ENCODE assay signal across 16 mouse cellular contexts in genomic region chr16:31315294-31315693, GRCm38 (mm10). TPM values are rescaled to one million over a fixed set of nuclear protein-coding genes. Genes with fewer than 3 reads are reported as not detected.
DNase-seq lines count a peak whose midpoint lies in the region; ATAC-seq and TF ChIP-seq lines count a peak whose summit lies in the region.
"Had no signal": no experiment of that assay in that cellular context is flagged by ENCODE, and none has a peak within 500 bp of the region (broad histone marks: within the 10 kb centered on the region; RNA-seq: fewer than 3 reads in every experiment).

No protein-coding gene starts in this region.

- no peak for TF ChIP-seq POLR2A in heart, adult 2 months (IDR thresholded peaks at IDR 0.05; ENCODE audit: insufficient read depth, low read depth, low read length)
- TF ChIP-seq POLR2A in cortical plate, adult 2 months (IDR thresholded peaks at IDR 0.05; ENCODE audit: extremely low read depth, insufficient read depth, low read length), result no peak

- no peaks in the 10 kb centered on the region for H3K79me2 ChIP-seq in heart, adult 2 months (replicated peaks; ENCODE audit: control insufficient read depth, insufficient read depth, low read length)

- DNase-seq in heart, adult 2 months, result no peak
- DNase-seq in heart, postnatal 36 days, result no peak
- DNase-seq in liver, result no peak
- no peak for DNase-seq in adrenal gland, adult (ENCODE audit: inconsistent age in 2 of 2, low spot score in 1 of 2)
- DNase-seq: adrenal gland, postnatal 10 days; B cell, adult 2 months; heart, adult 11 months; kidney, postnatal 36 days; liver, embryonic 13.5 days; lung, postnatal 14 days had no signal

- intact Hi-C loops in heart, adult 2 months (cut with DNase I), result loop anchor here (5.0 kb wide), 1 partner anchor 37 kb away; no protein-coding TSS in a partner anchor
- intact Hi-C loops in heart, postnatal 36 days (cut with DNase I), result no loop called here

- no peak overlapping the region for H3K9ac ChIP-seq in heart, adult 2 months (ENCODE audit: low read depth, low read length)
- no peak overlapping the region for H3K9ac ChIP-seq in hindbrain, embryonic 13.5 days
- no peak overlapping the region for H3K9ac ChIP-seq in limb, embryonic 15.5 days
- no peak overlapping the region for H3K9ac ChIP-seq in kidney, embryonic 16.5 days (replicated peaks; ENCODE audit: low read length)
- H3K9ac ChIP-seq: intestine, embryonic 15.5 days; liver, embryonic 13.5 days had no signal

- H3K27me3 ChIP-seq in heart, adult 2 months (ENCODE audit: control insufficient read depth, insufficient read depth, low read length), result no peaks in the 10 kb centered on the region
- no peaks in the 10 kb centered on the region for H3K27me3 ChIP-seq in hindbrain, embryonic 13.5 days
- H3K27me3 ChIP-seq in limb, embryonic 15.5 days, result no peaks in the 10 kb centered on the region
- H3K27me3 ChIP-seq in kidney, embryonic 16.5 days (ENCODE audit: insufficient read depth, low read length), result no peaks in the 10 kb centered on the region
- H3K27me3 ChIP-seq: intestine, embryonic 15.5 days; liver, embryonic 13.5 days had no signal

- ATAC-seq in hindbrain, embryonic 13.5 days (ENCODE audit: low FRiP score), result no peak
- no peak for ATAC-seq in limb, embryonic 15.5 days (ENCODE audit: insufficient number of reproducible peaks, low FRiP score, low TSS enrichment, low read depth)
- no peak for ATAC-seq in kidney, embryonic 16.5 days (ENCODE audit: low FRiP score, low TSS enrichment)
- ATAC-seq: intestine, embryonic 15.5 days had no signal

- H3K9me3 ChIP-seq in hindbrain, embryonic 13.5 days, result no peaks in the 10 kb centered on the region
- no peaks in the 10 kb centered on the region for H3K9me3 ChIP-seq in limb, embryonic 15.5 days
- H3K9me3 ChIP-seq in kidney, embryonic 16.5 days (ENCODE audit: low read length), result no peaks in the 10 kb centered on the region
- H3K9me3 ChIP-seq: intestine, embryonic 15.5 days; liver, embryonic 13.5 days; midbrain, embryonic 10.5 days had no signal

- no peak overlapping the region for H3K4me3 ChIP-seq in heart, adult 2 months
- H3K4me3 ChIP-seq in cortical plate, adult 2 months (ENCODE audit: insufficient read depth, low read length), result no peak overlapping the region
- H3K4me3 ChIP-seq in hindbrain, embryonic 13.5 days, result no peak overlapping the region
- no peak overlapping the region for H3K4me3 ChIP-seq in limb, embryonic 15.5 days
- no peak overlapping the region for H3K4me3 ChIP-seq in kidney, embryonic 16.5 days (ENCODE audit: low read length)
- H3K4me3 ChIP-seq: intestine, embryonic 15.5 days; liver, embryonic 13.5 days; midbrain, embryonic 10.5 days had no signal

- TF ChIP-seq EP300 in heart, adult 2 months (IDR thresholded peaks at IDR 0.05; ENCODE audit: insufficient read depth, low read depth, low read length), result no peak

- no peak for TF ChIP-seq CTCF in heart, adult 2 months (IDR thresholded peaks at IDR 0.05)
- no peak for TF ChIP-seq CTCF in cortical plate, adult 2 months (IDR thresholded peaks at IDR 0.05; ENCODE audit: extremely low read depth, insufficient read depth, low read length)

- no peaks in the 10 kb centered on the region for H3K36me3 ChIP-seq in heart, adult 2 months (ENCODE audit: control insufficient read depth, insufficient read depth, low read length)
- no peaks in the 10 kb centered on the region for H3K36me3 ChIP-seq in hindbrain, embryonic 13.5 days
- no peaks in the 10 kb centered on the region for H3K36me3 ChIP-seq in limb, embryonic 15.5 days
- no peaks in the 10 kb centered on the region for H3K36me3 ChIP-seq in kidney, embryonic 16.5 days (ENCODE audit: insufficient read depth, low read length)
- H3K36me3 ChIP-seq: intestine, embryonic 15.5 days; liver, embryonic 13.5 days; midbrain, embryonic 10.5 days had no signal

- 93% methylated on average over 4 of the region's 4 CpGs for WGBS in heart, adult 2 months
- 64% methylated on average over 4 of the region's 4 CpGs for WGBS in hindbrain, embryonic 13.5 days
- 71% methylated on average over 4 of the region's 4 CpGs for WGBS in limb, embryonic 15.5 days
- 98% methylated on average over 4 of the region's 4 CpGs for WGBS in kidney, embryonic 16.5 days

- no peak overlapping the region for H3K4me2 ChIP-seq in hindbrain, embryonic 13.5 days
- H3K4me2 ChIP-seq in limb, embryonic 15.5 days, result no peak overlapping the region
- no peak overlapping the region for H3K4me2 ChIP-seq in kidney, embryonic 16.5 days (replicated peaks; ENCODE audit: low read depth, low read length)
- H3K4me2 ChIP-seq: intestine, embryonic 15.5 days; liver, embryonic 13.5 days had no signal

- H3K27ac ChIP-seq in heart, adult 2 months, result peak overlapping the region; percentile 44
- peak overlapping the region; percentile 85 for H3K27ac ChIP-seq in cortical plate, adult 2 months (ENCODE audit: insufficient read depth, low read length)
- peak overlapping the region; percentile 40; the same call in 1 of the 2 replicates for H3K27ac ChIP-seq in hindbrain, embryonic 13.5 days
- peak overlapping the region; percentile 78 for H3K27ac ChIP-seq in limb, embryonic 15.5 days
- H3K27ac ChIP-seq in kidney, embryonic 16.5 days (ENCODE audit: low read length), result no peak overlapping the region
- H3K27ac ChIP-seq: intestine, embryonic 15.5 days; liver, embryonic 13.5 days had no signal

- H3K4me1 ChIP-seq in heart, adult 2 months (ENCODE audit: control insufficient read depth, insufficient read depth, low read length), result peaks cover 10% of the 10 kb centered on the region
- H3K4me1 ChIP-seq in cortical plate, adult 2 months (ENCODE audit: control insufficient read depth, insufficient read depth, low read length), result peaks cover 7% of the 10 kb centered on the region
- H3K4me1 ChIP-seq in hindbrain, embryonic 13.5 days (replicated peaks), result peaks cover 13% of the 10 kb centered on the region; the same call in 1 of the 2 replicates
- H3K4me1 ChIP-seq in limb, embryonic 15.5 days, result peaks cover 41% of the 10 kb centered on the region
- no peaks in the 10 kb centered on the region for H3K4me1 ChIP-seq in kidney, embryonic 16.5 days (ENCODE audit: insufficient read depth, low read length)
- H3K4me1 ChIP-seq: liver, embryonic 13.5 days had no signal

RNA-seq across cellular contexts. Expression of gene Apod, which starts 0.7 kb away (rescaled TPM):
- 1 to 10 TPM; 5.3 to 7.5 TPM for total RNA-seq in heart, adult 2 months (2021)
- 4.4 and 4.7 TPM in 2 replicates for polyA plus RNA-seq in heart, adult 2 months (2012; rRNA removed)
- total RNA-seq in heart, postnatal 36 days (2021), result 1 to 10 TPM; 3.8 to 7.2 TPM
- 224 and 296 TPM in 2 replicates for polyA plus RNA-seq in cortical plate, adult 2 months (2012; rRNA removed)
- polyA plus RNA-seq in hindbrain, embryonic 13.5 days (2015; fragmentation: Nextera tagmentation; extraction: Ambion mirVana), result 62.3 and 64.0 TPM in 2 replicates
- 91.2 and 97.6 TPM in 2 replicates for polyA plus RNA-seq in limb, embryonic 15.5 days (2015; fragmentation: Nextera tagmentation; extraction: Ambion mirVana)
- 0.42 and 0.56 TPM in 2 replicates for polyA plus RNA-seq in kidney, embryonic 16.5 days (2015; fragmentation: Nextera tagmentation; extraction: Ambion mirVana)

RNA-seq across cellular contexts. Expression of gene Ppp1r2, which starts 40.2 kb away (rescaled TPM):
- 10 to 100 TPM; 77.3 to 88.3 TPM for total RNA-seq in heart, adult 2 months (2021)
- polyA plus RNA-seq in heart, adult 2 months (2012; rRNA removed), result 33.1 and 40.6 TPM in 2 replicates
- 10 to 100 TPM; 82.1 to 83.7 TPM for total RNA-seq in heart, postnatal 36 days (2021)
- polyA plus RNA-seq in cortical plate, adult 2 months (2012; rRNA removed), result 62.2 and 64.2 TPM in 2 replicates
- 108 and 113 TPM in 2 replicates for polyA plus RNA-seq in hindbrain, embryonic 13.5 days (2015; fragmentation: Nextera tagmentation; extraction: Ambion mirVana)
- polyA plus RNA-seq in limb, embryonic 15.5 days (2015; fragmentation: Nextera tagmentation; extraction: Ambion mirVana), result 88.9 and 98.3 TPM in 2 replicates
- polyA plus RNA-seq in kidney, embryonic 16.5 days (2015; fragmentation: Nextera tagmentation; extraction: Ambion mirVana), result 90.5 and 93.2 TPM in 2 replicates

Comparison
In these comparisons a context has a peak if more than half of its experiments do, and no peak if none do; other contexts are left out.
1. RNA of gene Apod, which starts 0.7 kb away (polyA plus RNA-seq): 224 to 296 TPM in cortical plate, adult 2 months, 91.2 to 97.6 TPM in limb, embryonic 15.5 days and 62.3 to 64.0 TPM in hindbrain, embryonic 13.5 days; 4.4 to 4.7 TPM in heart, adult 2 months and 0.42 to 0.56 TPM in kidney, embryonic 16.5 days; every median in the first group is over 10 times any median in the second.